Mouse (Mus musculus): Measurements from ENCODE around the gene Smarcb1.
"Not testable (repeated sequence)": the region's sequence is repeated elsewhere in the genome, so short reads cannot be mapped to it uniquely, and the experiment has no call there.

The Smarcb1 gene

GRCm38 (mm10) chr10:75889406-75890153 lies 31.8 kb downstream of the Smarcb1 start:
- no peak for DNase-seq (ENCODE audit: low read depth)

- not testable (repeated sequence) for DNase-seq (ENCODE audit: low read depth)
These were observed 33.9 kb downstream of the Smarcb1 start for GRCm38 (mm10) chr10:75887504-75887903.

- no peak for DNase-seq (ENCODE audit: low read depth)
These were observed 36.7 kb downstream of the Smarcb1 start for GRCm38 (mm10) chr10:75884742-75885141.

DNA sequence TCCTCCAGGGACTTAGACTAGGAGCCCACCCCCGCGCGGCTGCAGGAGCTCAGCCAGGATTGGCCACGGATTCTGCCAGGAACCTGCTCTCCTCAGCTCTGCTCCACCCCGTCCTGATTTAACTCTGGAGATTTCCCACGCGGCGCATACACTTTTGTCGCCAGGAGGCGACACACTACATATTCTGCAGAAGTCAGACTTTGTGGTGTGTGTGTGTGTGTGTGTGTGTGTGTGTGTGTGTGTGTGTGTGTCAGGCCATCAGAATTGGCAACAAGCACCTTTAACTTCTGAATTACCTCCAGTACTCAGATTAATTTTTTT lies 38.2 kb downstream of the Smarcb1 start:
- DNase-seq (ENCODE audit: low read depth): peak; percentile 75

DNA sequence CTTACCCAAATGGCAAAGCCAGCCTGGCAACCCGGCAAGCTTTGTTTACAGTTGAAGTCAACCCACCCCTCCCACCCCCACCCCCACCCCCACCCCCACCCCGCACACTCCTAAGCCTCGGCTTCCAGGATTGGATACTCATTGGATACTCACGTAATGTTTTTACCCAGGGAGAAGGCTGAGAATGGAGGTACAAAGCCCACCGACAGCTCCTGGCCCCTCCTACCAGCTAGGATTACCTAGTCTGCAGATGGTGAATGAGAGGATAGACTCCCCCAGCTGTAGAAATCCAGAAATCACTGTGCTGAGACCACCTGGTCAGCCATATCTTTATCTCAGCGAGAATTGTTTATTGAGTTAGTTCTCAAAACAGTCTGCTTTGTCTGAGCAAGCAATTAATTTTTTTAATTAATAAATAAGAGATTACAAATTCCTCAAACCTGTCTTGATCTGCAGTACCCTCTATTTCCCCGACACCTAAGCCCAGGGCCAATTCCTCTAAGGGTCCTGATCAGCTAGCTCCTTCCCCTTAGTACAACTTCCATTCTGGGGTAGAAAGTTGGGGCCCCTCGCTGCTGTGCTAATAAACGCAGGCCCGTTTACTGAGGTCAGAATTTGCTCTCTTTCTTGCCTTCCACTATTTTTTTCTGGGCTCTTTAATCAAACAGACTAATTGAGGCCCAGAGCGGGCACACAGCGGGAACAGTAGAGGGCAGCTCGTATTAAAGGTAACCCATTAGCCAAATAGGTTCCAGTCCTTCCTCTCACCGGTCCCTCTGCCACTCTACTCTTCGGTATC lies 38.8 kb downstream of the Smarcb1 start:
- peak; percentile 7 for DNase-seq (ENCODE audit: low read depth)

DNA sequence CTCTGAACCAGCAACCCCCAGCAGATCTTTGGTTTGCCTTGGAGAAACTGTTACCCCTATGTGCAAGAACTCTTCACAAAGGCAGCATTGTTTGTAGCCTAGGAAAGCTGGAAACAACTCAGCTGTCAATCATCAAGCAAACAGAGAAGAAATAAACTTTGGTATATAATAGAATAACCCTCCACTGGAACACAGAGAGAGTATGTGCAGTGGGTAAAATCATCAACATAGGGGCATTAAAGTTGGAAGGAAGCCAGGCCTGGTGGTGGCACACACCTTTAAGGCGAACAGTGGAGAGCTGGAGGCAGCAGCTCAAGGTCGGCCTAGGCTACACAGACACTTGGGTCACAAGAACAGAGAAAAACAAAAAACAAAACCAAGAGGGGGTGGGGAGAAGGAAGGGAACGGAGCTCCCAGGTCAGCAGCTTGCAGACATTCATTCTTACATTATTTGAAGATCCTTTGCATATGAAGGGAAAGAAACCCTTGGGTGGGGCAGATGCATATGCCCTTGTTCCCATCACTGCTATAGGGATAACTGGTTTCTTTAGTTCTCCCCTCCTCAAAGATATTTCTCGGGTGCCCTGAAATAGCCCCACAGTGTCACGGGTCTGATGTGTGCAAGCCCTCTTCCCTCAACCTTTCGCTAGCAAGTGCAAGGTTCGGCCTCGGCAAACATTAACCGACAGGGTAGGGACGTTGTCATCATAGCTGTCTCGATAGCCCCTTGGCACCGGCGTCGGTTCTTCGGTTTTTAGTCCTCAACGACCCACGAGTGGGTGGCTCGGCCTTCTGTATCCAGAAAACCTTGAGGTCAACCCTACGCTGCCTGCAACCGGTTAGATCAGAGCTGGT lies 39.6 kb downstream of the Smarcb1 start:
- DNase-seq (ENCODE audit: low read depth): no peak

DNA sequence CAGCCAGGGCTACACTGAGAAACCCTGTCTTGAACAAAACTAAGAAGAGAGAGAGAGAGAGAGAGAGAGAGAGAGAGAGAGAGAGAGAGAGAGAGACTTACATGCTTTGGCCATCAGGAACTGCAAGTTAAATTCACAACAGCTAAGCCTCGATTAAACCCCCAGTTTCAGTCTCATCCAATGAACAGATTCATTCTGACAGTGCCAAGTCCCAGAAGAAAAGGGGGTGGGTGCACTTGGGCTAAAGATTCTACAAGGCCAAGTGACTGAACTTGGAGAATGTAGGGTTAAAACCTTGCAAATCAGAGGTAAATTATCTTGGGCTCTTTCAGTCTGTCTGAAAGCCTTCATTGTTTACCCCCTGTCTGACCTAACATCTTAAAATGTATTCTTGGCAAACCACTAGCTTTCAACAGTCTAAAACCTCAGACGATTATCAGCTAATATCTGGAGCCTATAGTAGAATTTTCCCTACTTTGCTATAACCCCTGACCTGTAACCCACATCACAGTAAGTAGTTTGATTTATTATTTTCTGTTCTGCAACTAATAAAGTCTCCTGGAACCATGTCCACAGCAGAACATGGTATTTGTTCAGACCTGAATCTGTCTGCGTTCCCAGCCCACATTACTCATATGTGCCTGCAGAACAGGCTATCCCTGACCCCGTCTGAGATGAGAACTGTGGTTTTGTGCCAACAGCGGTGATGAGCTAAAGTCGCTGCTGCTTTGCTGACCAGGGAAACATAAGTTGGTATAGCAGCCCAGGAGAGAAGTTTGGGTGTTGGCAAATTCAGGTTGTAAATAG lies 40.4 kb downstream of the Smarcb1 start:
- DNase-seq (ENCODE audit: low read depth): no peak

GRCm38 (mm10) chr10:75880351-75880750 lies 41.1 kb downstream of the Smarcb1 start:
- no peak for DNase-seq (ENCODE audit: low read depth)

- DNase-seq (ENCODE audit: low read depth): no peak
These were observed 42.6 kb downstream of the Smarcb1 start for GRCm38 (mm10) chr10:75878836-75879235.

- no peak for DNase-seq (ENCODE audit: low read depth)
These were observed 47.8 kb downstream of the Smarcb1 start for GRCm38 (mm10) chr10:75873543-75874170.

- DNase-seq (ENCODE audit: low read depth): peak; percentile 60
These were observed 48.4 kb downstream of the Smarcb1 start for GRCm38 (mm10) chr10:75872915-75873542.

GRCm38 (mm10) chr10:75872025-75872914 lies 49.1 kb downstream of the Smarcb1 start:
- no peak for DNase-seq (ENCODE audit: low read depth)

DNA sequence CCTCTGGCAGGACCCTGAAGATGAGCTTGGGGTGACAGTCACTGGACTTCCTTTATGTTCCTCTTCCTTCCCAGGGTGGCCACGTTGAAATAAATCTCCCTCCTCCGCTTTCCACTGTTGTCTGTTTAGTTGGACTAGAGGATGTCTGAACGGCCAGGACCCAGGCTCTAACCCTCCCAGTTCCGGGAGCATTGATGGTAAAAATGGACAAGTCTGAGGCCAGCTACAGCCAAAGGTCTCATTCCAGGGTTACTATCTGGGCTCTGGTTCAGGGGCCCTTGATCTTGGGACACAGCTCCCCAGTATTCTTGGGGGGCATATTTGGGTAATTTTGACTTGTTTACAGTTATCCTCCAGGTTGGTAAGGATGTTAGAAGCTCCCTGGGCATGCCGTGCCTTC lies 59.8 kb downstream of the Smarcb1 start:
- DNase-seq (ENCODE audit: low read depth): no peak

DNA sequence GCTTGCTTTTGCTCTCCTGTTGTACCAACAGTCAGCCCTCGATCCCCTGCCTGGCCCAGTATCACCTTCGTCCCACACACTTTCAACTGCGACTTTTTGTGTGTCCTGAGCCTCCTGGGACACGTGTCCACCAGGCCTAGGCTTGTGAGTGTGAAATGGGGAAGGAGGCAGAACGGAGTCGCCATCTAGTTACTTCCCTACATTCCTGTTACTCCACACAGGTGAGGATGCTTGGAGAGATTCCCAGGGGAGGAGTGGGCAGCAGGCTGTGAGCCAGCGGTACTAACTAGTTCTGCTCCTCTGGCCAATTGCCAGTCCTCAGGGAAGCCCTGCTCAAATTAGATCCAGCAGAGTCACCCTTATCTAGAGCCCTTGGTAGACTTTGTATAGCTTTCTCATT lies 60.7 kb downstream of the Smarcb1 start:
- DNase-seq (ENCODE audit: low read depth): no peak

DNA sequence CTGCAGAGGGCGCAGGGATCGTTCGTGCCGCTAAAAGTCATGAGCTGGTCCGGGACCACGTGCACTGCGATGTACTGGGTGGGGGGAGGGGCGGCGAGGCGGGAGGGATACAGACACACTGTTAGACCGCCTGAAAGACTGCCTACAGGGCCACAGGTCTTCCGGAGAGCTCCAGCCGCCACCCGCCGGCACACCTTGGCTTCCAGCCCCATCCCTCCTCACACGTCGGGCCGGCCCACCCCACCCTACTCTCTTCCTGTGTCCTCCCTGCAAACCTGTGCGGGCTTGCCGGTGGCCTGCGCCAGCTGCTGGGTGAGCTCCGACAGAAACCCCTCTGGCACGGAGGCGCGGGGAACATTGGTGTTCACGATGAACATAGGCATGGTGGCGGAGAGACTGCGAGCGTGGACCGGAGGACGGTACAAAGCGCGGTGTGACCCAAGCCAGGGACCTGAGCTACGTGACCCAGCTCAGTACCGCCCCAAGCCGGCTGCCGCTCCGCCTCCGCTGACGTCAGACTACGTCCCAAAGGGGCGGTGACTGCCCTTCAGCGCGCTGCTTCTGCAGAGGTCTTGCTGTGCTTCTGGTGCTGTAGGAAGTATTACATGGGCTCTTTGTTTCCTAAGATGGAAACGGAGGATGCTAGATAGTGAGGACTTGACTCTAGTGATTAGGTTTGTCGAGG lies 61.5 kb downstream of the Smarcb1 start, which contains the start of gene Mif:
Gene Mif, minus strand, starts transcription at position 455 of the 685 bp plus-strand sequence.
- DNase-seq (ENCODE audit: low read depth): peak; percentile 95

- DNase-seq (ENCODE audit: low read depth): peak; percentile 75
These were observed 62.2 kb downstream of the Smarcb1 start for GRCm38 (mm10) chr10:75859107-75859746.

- no peak for DNase-seq (ENCODE audit: low read depth)
These were observed 63.8 kb downstream of the Smarcb1 start for GRCm38 (mm10) chr10:75857598-75857997.

DNA sequence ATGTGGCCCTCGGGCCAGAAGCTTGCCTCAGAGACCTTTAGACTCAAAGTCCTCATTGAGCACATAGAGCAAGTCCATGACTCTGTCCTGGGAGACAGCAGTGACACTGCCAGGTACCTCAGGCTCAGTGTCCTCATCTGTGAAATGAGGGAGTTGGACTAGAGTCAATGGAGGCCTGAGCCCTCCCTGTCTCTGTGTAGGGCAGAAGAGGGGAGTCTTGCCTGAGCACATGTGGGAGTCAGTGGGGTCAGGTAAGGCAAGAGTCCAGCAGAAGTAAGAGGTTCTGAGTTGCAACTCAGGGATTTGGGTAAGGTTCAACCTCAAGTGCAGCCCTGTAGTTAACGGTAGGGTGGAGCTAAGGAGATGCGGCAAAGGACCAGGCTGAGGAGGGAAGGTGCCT lies 64.4 kb downstream of the Smarcb1 start:
- DNase-seq (ENCODE audit: low read depth): no peak

Data from 416B (cell line).